Mouse (Mus musculus): ENCODE measurements around the gene Eif2b5. TPM values are rescaled to one million over a fixed set of nuclear protein-coding genes. Genes with fewer than 3 reads are reported as not detected.
"Not testable (repeated sequence)": the region's sequence is repeated elsewhere in the genome, so short reads cannot be mapped to it uniquely, and the experiment has no call there.

The Eif2b5 gene
- polyA plus RNA-seq (2016; fragmentation: Nextera tagmentation; extraction: Ambion mirVana), result 135 and 137 TPM in 2 replicates

DNA sequence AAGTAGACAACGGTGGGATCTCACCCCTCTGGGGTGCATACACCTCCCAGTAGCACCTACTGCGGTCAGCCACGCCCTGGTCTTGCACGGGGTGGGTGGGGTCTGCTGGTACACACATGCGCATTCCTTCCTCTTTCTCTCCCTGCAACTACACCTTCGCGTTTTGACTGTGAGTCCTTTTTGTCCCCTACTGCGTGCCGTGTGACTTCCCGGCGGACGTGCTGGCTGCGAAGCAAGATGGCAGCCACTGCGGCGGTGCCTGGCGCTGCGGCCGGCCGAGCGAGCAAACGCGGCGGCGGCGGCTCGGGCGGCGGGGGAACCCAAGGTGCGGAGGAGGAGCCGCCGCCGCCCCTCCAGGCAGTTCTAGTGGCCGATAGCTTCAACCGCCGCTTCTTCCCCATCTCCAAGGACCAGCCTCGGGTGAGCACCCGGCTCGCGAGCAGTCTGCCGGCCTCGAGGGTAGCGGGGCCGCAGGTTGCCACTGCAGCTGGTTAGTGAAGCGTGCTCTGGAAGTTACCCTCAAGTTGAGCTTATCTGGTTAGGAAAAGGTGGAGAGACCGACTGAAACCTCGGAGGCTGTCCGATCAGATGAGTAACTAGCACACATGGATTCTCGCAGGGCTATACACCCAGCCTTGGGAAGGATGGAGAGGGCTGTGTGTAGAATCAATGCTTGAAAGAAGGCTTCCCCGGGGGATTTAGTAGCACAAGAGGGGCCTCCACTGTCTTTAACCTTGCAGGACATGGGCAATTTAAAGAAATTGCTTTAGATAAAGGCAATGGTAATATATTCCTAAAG lies at the start of gene Eif2b5:
Eif2b5 (plus strand) TSS at position 141 of the 799 bp plus-strand sequence.
- Histone ChIP-seq H3K27ac (peak within 1 kb of the TSS; percentile 75), H3K9me3 (no peaks in the 10 kb centered on the region), H3K36me3 (peaks cover 32% of the 10 kb centered on the region), H3K4me3 (peak within 1 kb of the TSS; percentile 94), H3K9ac (peak within 1 kb of the TSS; percentile 92), H3K4me1 (peaks cover 7% of the 10 kb centered on the region; the same call in 1 of the 2 replicates), H3K4me2 (replicated peaks) (peak within 1 kb of the TSS; percentile 80), H3K27me3 (0 out of 2 replicates have a peak, but pooled peaks cover 7% of the 10 kb centered on the region)
- ATAC-seq (ENCODE audit: insufficient number of reproducible peaks, insufficient read depth, low FRiP score, low TSS enrichment), result peak; percentile 94
- WGBS, result under 1% methylated on average over 49 of the region's 49 CpGs

DNA sequence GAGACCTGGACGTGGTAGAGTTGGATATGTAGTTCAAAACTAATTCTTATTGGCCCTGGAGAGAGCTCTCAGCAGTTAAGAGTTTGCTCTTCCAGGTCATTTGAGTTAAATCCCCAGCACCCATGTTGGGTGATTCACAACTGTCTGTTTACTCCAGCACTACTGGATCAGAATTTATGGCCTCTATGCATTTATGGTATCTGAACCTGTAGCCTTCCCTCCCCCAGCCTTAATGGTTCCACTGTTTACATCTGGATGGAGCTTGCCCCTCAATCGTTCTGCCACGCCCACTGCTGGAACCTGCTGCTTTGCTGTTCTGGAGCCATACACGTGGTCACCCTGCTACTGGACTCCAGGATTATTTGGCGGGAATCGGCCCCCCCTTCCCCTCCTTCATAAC lies 46.8 kb upstream of the Eif2b5 start:
- Histone ChIP-seq H3K9me3 (no peaks in the 10 kb centered on the region), H3K36me3 (no peaks in the 10 kb centered on the region), H3K9ac (no peak overlapping the region), H3K27me3 (no peaks in the 10 kb centered on the region), H3K4me3 (no peak overlapping the region), H3K27ac (no peak overlapping the region), H3K4me2 (replicated peaks) (no peak overlapping the region), H3K4me1 (no peaks in the 10 kb centered on the region)
- WGBS, result 80% methylated on average over 6 of the region's 6 CpGs
- no peak for ATAC-seq (ENCODE audit: insufficient number of reproducible peaks, insufficient read depth, low FRiP score, low TSS enrichment)

GRCm38 (mm10) chr16:20454155-20454654 lies 44.4 kb upstream of the Eif2b5 start:
- Histone ChIP-seq H3K4me2 (replicated peaks) (no peak overlapping the region), H3K36me3 (no peaks in the 10 kb centered on the region), H3K27ac (no peak overlapping the region), H3K9ac (no peak overlapping the region), H3K4me1 (no peaks in the 10 kb centered on the region), H3K4me3 (no peak overlapping the region), H3K27me3 (no peaks in the 10 kb centered on the region), H3K9me3 (no peaks in the 10 kb centered on the region)
- 90% methylated on average over 6 of the region's 6 CpGs for WGBS
- ATAC-seq (ENCODE audit: insufficient number of reproducible peaks, insufficient read depth, low FRiP score, low TSS enrichment), result no peak

- no peaks in the 10 kb centered on the region for H3K27me3 ChIP-seq
- H3K36me3 ChIP-seq, result no peaks in the 10 kb centered on the region
- no peak overlapping the region for H3K4me2 ChIP-seq (replicated peaks)
- no peak for ATAC-seq (ENCODE audit: insufficient number of reproducible peaks, insufficient read depth, low FRiP score, low TSS enrichment)
- H3K4me1 ChIP-seq, result no peaks in the 10 kb centered on the region
- H3K4me3 ChIP-seq, result no peak overlapping the region
- H3K9ac ChIP-seq, result no peak overlapping the region
- 44% methylated on average over 1 of the region's 1 CpGs for WGBS
- no peaks in the 10 kb centered on the region for H3K9me3 ChIP-seq
- no peak overlapping the region for H3K27ac ChIP-seq
Measured at GRCm38 (mm10) chr16:20456106-20456505, 42.5 kb upstream of the Eif2b5 start.

GRCm38 (mm10) chr16:20458736-20459135 lies 39.9 kb upstream of the Eif2b5 start:
- H3K27me3 ChIP-seq; H3K9ac ChIP-seq; H3K9me3 ChIP-seq; ATAC-seq (ENCODE audit: insufficient number of reproducible peaks, insufficient read depth, low FRiP score, low TSS enrichment); H3K4me3 ChIP-seq; H3K36me3 ChIP-seq; H3K4me1 ChIP-seq; H3K4me2 ChIP-seq (replicated peaks); H3K27ac ChIP-seq: not testable (repeated sequence)
- WGBS, result 94% methylated on average over 5 of the region's 5 CpGs

DNA sequence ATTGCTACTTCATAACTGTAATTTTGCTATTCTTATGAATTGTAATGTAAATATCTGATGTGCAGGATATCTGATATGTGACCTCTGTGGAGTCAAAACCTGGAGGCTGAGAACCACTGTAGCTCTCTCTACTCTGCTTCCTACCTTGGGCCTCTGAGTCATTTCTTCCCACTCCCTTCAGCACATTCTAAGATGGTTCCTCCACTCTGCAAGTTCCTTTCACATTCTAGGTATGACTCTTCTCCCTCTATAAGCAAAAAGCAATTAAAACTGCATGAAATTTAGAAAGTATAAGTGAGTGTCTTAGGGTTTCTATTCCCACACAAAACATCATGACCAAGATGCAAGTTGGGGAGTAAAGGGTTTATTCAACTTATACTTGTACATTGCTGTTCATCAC lies 33.9 kb upstream of the Eif2b5 start:
- Histone ChIP-seq H3K27ac (no peak overlapping the region), H3K27me3 (no peaks in the 10 kb centered on the region)
- ATAC-seq (ENCODE audit: insufficient number of reproducible peaks, insufficient read depth, low FRiP score, low TSS enrichment), result no peak

GRCm38 (mm10) chr16:20470981-20471380 lies 27.6 kb upstream of the Eif2b5 start:
- Histone ChIP-seq H3K36me3 (no peaks in the 10 kb centered on the region), H3K4me2 (replicated peaks) (no peak overlapping the region), H3K27me3 (no peaks in the 10 kb centered on the region), H3K27ac (no peak overlapping the region), H3K4me3 (no peak overlapping the region), H3K9ac (no peak overlapping the region), H3K4me1 (no peaks in the 10 kb centered on the region), H3K9me3 (no peaks in the 10 kb centered on the region)
- 86% methylated on average over 2 of the region's 2 CpGs for WGBS
- no peak for ATAC-seq (ENCODE audit: insufficient number of reproducible peaks, insufficient read depth, low FRiP score, low TSS enrichment)

More for the DNA sequence above, 33.9 kb upstream of the Eif2b5 start:
- Histone ChIP-seq H3K9ac (no peak overlapping the region), H3K4me1 (no peaks in the 10 kb centered on the region), H3K9me3 (no peaks in the 10 kb centered on the region), H3K36me3 (no peaks in the 10 kb centered on the region), H3K4me3 (no peak overlapping the region), H3K4me2 (replicated peaks) (no peak overlapping the region)

DNA sequence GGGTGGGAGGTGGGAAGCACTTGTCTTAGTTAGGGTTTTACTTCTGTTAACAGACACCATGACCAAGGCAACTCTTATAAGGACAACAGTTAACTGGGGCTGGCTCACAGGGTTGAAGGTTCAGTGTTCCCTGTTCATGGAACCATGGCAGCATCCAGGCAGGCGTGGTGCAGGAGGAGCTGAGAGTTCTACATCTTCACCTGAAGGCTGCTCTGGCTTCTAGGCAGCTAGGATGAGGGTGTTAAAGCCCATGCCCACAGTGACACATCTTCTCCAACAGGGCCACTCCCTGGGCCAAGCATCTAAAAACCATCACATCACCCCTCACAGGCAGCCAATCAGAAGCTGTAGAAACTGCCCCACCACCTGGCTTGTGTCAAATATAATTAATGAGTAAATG lies 26.9 kb upstream of the Eif2b5 start:
- no peaks in the 10 kb centered on the region for H3K4me1 ChIP-seq
- H3K4me2 ChIP-seq (replicated peaks), result no peak overlapping the region
- no peak overlapping the region for H3K27ac ChIP-seq
- no peak overlapping the region for H3K4me3 ChIP-seq
- H3K9ac ChIP-seq, result no peak overlapping the region
- ATAC-seq (ENCODE audit: insufficient number of reproducible peaks, insufficient read depth, low FRiP score, low TSS enrichment), result no peak
- WGBS, result 84% methylated on average over 1 of the region's 1 CpGs
- no peaks in the 10 kb centered on the region for H3K36me3 ChIP-seq
- no peaks in the 10 kb centered on the region for H3K9me3 ChIP-seq
- H3K27me3 ChIP-seq, result no peaks in the 10 kb centered on the region

DNA sequence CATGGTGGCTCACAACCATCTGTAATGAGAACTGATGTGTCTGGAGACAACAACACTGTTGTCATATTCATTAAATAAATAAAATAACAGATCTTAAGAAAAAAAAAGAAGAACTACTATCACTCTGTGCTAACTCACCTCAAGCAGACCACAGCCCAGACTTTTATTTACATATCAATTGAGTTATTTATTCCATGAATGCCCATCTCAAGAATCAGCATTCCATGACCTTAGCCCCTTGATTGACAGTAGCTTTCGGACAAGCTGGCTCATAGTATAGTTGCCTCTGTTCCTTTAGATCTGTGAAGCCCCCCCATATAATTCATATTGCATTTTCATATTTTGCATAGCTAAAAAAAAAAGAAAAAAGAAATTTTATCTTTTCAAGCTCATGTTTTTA lies 24.9 kb upstream of the Eif2b5 start:
- no peaks in the 10 kb centered on the region for H3K27me3 ChIP-seq
- H3K4me1 ChIP-seq, result 0 out of 2 replicates have a peak, but pooled peaks cover 5% of the 10 kb centered on the region
- H3K27ac ChIP-seq, result no peak overlapping the region
- H3K9me3 ChIP-seq, result no peaks in the 10 kb centered on the region
- H3K36me3 ChIP-seq, result no peaks in the 10 kb centered on the region
- H3K4me3 ChIP-seq, result no peak overlapping the region
- no peak overlapping the region for H3K4me2 ChIP-seq (replicated peaks)
- no peak for ATAC-seq (ENCODE audit: insufficient number of reproducible peaks, insufficient read depth, low FRiP score, low TSS enrichment)
- no peak overlapping the region for H3K9ac ChIP-seq
- 88% methylated on average over 1 of the region's 1 CpGs for WGBS

DNA sequence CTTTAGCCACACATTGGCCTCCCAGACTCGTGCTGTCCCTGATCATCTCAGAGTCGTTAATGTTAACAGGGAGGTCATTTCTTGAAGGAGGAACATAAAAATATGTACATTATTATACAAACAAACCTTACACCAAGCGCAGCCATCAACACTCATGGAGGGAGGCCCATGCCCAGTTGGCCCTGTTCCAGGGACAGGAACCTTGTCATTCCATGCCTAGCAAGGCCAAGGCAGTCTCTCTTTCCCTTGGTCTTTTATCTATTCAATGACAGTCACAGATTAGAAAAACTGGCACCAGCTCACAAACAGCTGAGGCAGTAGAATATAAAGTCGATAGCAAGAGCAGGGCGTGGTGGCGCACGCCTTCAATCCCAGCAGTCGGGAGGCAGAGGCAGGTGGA lies 24.4 kb upstream of the Eif2b5 start:
- Histone ChIP-seq H3K4me3 (no peak overlapping the region), H3K27ac (no peak overlapping the region), H3K9me3 (no peaks in the 10 kb centered on the region), H3K27me3 (no peaks in the 10 kb centered on the region), H3K36me3 (no peaks in the 10 kb centered on the region), H3K9ac (no peak overlapping the region), H3K4me2 (replicated peaks) (no peak overlapping the region), H3K4me1 (0 out of 2 replicates have a peak, but pooled peaks cover 5% of the 10 kb centered on the region)
- no peak for ATAC-seq (ENCODE audit: insufficient number of reproducible peaks, insufficient read depth, low FRiP score, low TSS enrichment)
- 91% methylated on average over 8 of the region's 8 CpGs for WGBS

GRCm38 (mm10) chr16:20474786-20475185 lies 23.8 kb upstream of the Eif2b5 start:
- Histone ChIP-seq H3K4me2 (replicated peaks) (no peak overlapping the region), H3K27me3 (no peaks in the 10 kb centered on the region), H3K4me3 (no peak overlapping the region), H3K9me3 (no peaks in the 10 kb centered on the region), H3K27ac (no peak overlapping the region), H3K4me1 (0 out of 2 replicates have a peak, but pooled peaks cover 5% of the 10 kb centered on the region), H3K9ac (no peak overlapping the region), H3K36me3 (no peaks in the 10 kb centered on the region)
- WGBS, result 78% methylated on average over 6 of the region's 6 CpGs
- no peak for ATAC-seq (ENCODE audit: insufficient number of reproducible peaks, insufficient read depth, low FRiP score, low TSS enrichment)

GRCm38 (mm10) chr16:20475335-20475734 lies 23.3 kb upstream of the Eif2b5 start:
- no peak for ATAC-seq (ENCODE audit: insufficient number of reproducible peaks, insufficient read depth, low FRiP score, low TSS enrichment)

More at GRCm38 (mm10) chr16:20475335-20475734, 23.3 kb upstream of the Eif2b5 start:
- Histone ChIP-seq H3K4me1 (0 out of 2 replicates have a peak, but pooled peaks cover 5% of the 10 kb centered on the region), H3K9me3 (no peaks in the 10 kb centered on the region), H3K27ac (no peak overlapping the region), H3K4me2 (replicated peaks) (no peak overlapping the region), H3K36me3 (no peaks in the 10 kb centered on the region), H3K4me3 (no peak overlapping the region), H3K9ac (no peak overlapping the region), H3K27me3 (no peaks in the 10 kb centered on the region)
- WGBS, result 81% methylated on average over 1 of the region's 1 CpGs

Data from embryonic facial prominence, embryonic 12.5 days (tissue).